Mouse (Mus musculus) stomach, embryonic 15.5 days (tissue): ENCODE results near the gene Ldhc. TPM values are rescaled to one million over a fixed set of nuclear protein-coding genes. Genes with fewer than 3 reads are reported as not detected.

Source experiments
- ATAC-seq: fragments of 200-750 bp; cut with Nextera tagmentation; 2 replicates; pipeline ENCODE4 v1.8.0; 2017; ENCODE audit warnings: low read depth, moderate number of reproducible peaks, moderate TSS enrichment; ENCODE audit not compliant: insufficient read depth, low FRiP score
- H3K27ac ChIP-seq: fragments of 300-500 bp; sonication (generic); 2 replicates; pipeline ENCODE4 v1.5.1; 2015; ENCODE audit warnings: mild to moderate bottlenecking, inconsistent platforms
- H3K27me3 ChIP-seq: fragments of 300-500 bp; sonication (generic); replicated peaks from 2 replicates; pipeline ENCODE4 v1.6.1; 2015; ENCODE audit warnings: inconsistent platforms
- H3K36me3 ChIP-seq: fragments of 300-500 bp; sonication (generic); 2 replicates; pipeline ENCODE4 v1.6.1; 2015; ENCODE audit warnings: inconsistent platforms
- H3K4me1 ChIP-seq: fragments of 300-500 bp; sonication (generic); 2 replicates; pipeline ENCODE4 v1.6.1; 2015; ENCODE audit warnings: inconsistent platforms
- H3K4me2 ChIP-seq: fragments of 300-500 bp; sonication (generic); 2 replicates; pipeline ENCODE4 v1.6.1; 2015; ENCODE audit warnings: mild to moderate bottlenecking, inconsistent platforms
- H3K4me3 ChIP-seq: fragments of 300-500 bp; sonication (generic); replicated peaks from 2 replicates; pipeline ENCODE4 v1.5.1; 2015; ENCODE audit warnings: inconsistent platforms
- H3K9ac ChIP-seq: fragments of 300-500 bp; sonication (generic); 2 replicates; pipeline ENCODE4 v1.6.1; 2015; ENCODE audit warnings: inconsistent platforms
- H3K9me3 ChIP-seq: fragments of 300-500 bp; sonication (generic); 2 replicates; pipeline ENCODE4 v1.6.1; 2016; ENCODE audit warnings: inconsistent platforms
- WGBS: fragments of 180-500 bp; shearing (Covaris S2); methylation state at CpG from one replicate; pipeline ENCODE4 v1.1.7; 2015; 5-methylcytosine and 5-hydroxymethylcytosine counted together
- polyA plus RNA-seq: library from polyadenylated mRNA; unstranded; fragments of >200 nt; fragmentation: Nextera tagmentation; extraction: Ambion mirVana; gene quantifications from 2 replicates; pipeline ENCODE4 v1.2.1, GENCODE M21; 2015

The Ldhc gene
- polyA plus RNA-seq, 1 experiment from 2014 or later = 0.17 TPM

- no peak overlapping the region for H3K4me2 ChIP-seq
Measured at GRCm38 (mm10) chr7:46834994-46835610, 25.9 kb upstream of the Ldhc start.

GRCm38 (mm10) chr7:46836357-46836756 is 24.6 kb upstream of the Ldhc start:
- H3K4me3 ChIP-seq = no peak overlapping the region
- H3K4me2 ChIP-seq = no peak overlapping the region
- peaks cover 33% of the 10 kb centered on the region for H3K4me1 ChIP-seq
- WGBS = 80% methylated on average over 5 of the region's 5 CpGs
- H3K9me3 ChIP-seq = no peaks in the 10 kb centered on the region
- H3K27ac ChIP-seq = no peak overlapping the region
- no peak for ATAC-seq
- no peak overlapping the region for H3K9ac ChIP-seq
- no peaks in the 10 kb centered on the region for H3K27me3 ChIP-seq
- H3K36me3 ChIP-seq = no peaks in the 10 kb centered on the region

More at GRCm38 (mm10) chr7:46834994-46835610, 25.9 kb upstream of the Ldhc start:
- Histone ChIP-seq H3K4me3 (no peak overlapping the region), H3K27me3 (no peaks in the 10 kb centered on the region), H3K4me1 (peaks cover 25% of the 10 kb centered on the region), H3K36me3 (no peaks in the 10 kb centered on the region), H3K9me3 (no peaks in the 10 kb centered on the region), H3K9ac (no peak overlapping the region), H3K27ac (no peak overlapping the region)
- WGBS = 63% methylated on average over 14 of the region's 14 CpGs
- ATAC-seq = no peak

GRCm38 (mm10) chr7:46837073-46837472 is 23.9 kb upstream of the Ldhc start:
- 67% methylated on average over 5 of the region's 5 CpGs for WGBS
- peaks cover 38% of the 10 kb centered on the region for H3K4me1 ChIP-seq
- no peaks in the 10 kb centered on the region for H3K9me3 ChIP-seq
- no peak overlapping the region for H3K4me3 ChIP-seq
- H3K36me3 ChIP-seq = no peaks in the 10 kb centered on the region
- no peak overlapping the region for H3K4me2 ChIP-seq
- no peaks in the 10 kb centered on the region for H3K27me3 ChIP-seq
- H3K27ac ChIP-seq = no peak overlapping the region
- ATAC-seq = no peak
- no peak overlapping the region for H3K9ac ChIP-seq

- H3K27me3 ChIP-seq = no peaks in the 10 kb centered on the region
- H3K4me2 ChIP-seq = peak overlapping the region; percentile 45
- H3K9ac ChIP-seq = no peak overlapping the region
- H3K9me3 ChIP-seq = no peaks in the 10 kb centered on the region
- H3K4me3 ChIP-seq = no peak overlapping the region
- WGBS = 7% methylated on average over 7 of the region's 9 CpGs
- ATAC-seq = peak; percentile 48; the same call in 1 of the 2 replicates
- peaks cover 38% of the 10 kb centered on the region for H3K4me1 ChIP-seq
- no peaks in the 10 kb centered on the region for H3K36me3 ChIP-seq
- peak overlapping the region; percentile 70 for H3K27ac ChIP-seq
Measured at GRCm38 (mm10) chr7:46838104-46838671, 22.8 kb upstream of the Ldhc start.

DNA sequence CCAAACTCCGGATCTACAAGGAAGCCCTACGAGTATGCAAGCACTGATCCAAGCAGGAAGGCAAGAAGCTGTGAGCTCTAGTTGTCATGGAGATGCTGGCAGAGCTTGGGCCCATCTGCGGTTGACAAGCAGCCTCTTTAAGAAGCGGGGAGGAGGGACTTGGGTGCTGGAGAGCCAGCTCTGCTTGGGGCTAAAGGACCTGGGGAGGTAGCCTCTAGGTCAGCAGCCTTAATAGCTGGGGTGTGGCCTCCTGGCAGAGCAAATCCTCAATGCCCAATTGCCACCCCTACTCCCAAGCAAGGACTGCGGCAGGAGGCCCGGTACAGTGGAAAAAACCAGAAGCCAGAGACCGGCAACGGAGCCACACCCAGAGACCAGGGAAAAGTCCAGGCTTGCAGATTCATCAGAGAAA is 22.1 kb upstream of the Ldhc start:
- WGBS = 8% methylated on average over 8 of the region's 8 CpGs
- peak; percentile 30 for ATAC-seq

GRCm38 (mm10) chr7:46839446-46839845 is 21.6 kb upstream of the Ldhc start:
- WGBS = 37% methylated on average over 7 of the region's 7 CpGs

More for the DNA sequence above, 22.1 kb upstream of the Ldhc start:
- Histone ChIP-seq H3K36me3 (no peaks in the 10 kb centered on the region), H3K9ac (no peak overlapping the region), H3K9me3 (no peaks in the 10 kb centered on the region), H3K4me2 (peak overlapping the region; percentile 45), H3K27me3 (no peaks in the 10 kb centered on the region), H3K4me3 (no peak overlapping the region), H3K4me1 (peaks cover 38% of the 10 kb centered on the region), H3K27ac (peak overlapping the region; percentile 70)

GRCm38 (mm10) chr7:46839861-46840260 is 21.1 kb upstream of the Ldhc start:
- peak overlapping the region; percentile 70; the same call in 1 of the 2 replicates for H3K27ac ChIP-seq
- ATAC-seq = no peak
- H3K9ac ChIP-seq = no peak overlapping the region
- H3K9me3 ChIP-seq = no peaks in the 10 kb centered on the region
- H3K36me3 ChIP-seq = no peaks in the 10 kb centered on the region
- no peak overlapping the region for H3K4me3 ChIP-seq
- WGBS = 68% methylated on average over 5 of the region's 5 CpGs
- no peak overlapping the region for H3K4me2 ChIP-seq
- no peaks in the 10 kb centered on the region for H3K27me3 ChIP-seq
- H3K4me1 ChIP-seq = peaks cover 38% of the 10 kb centered on the region

More at GRCm38 (mm10) chr7:46839446-46839845, 21.6 kb upstream of the Ldhc start:
- Histone ChIP-seq H3K27me3 (no peaks in the 10 kb centered on the region), H3K9me3 (no peaks in the 10 kb centered on the region), H3K4me1 (peaks cover 38% of the 10 kb centered on the region), H3K4me2 (peak overlapping the region; percentile 45), H3K9ac (no peak overlapping the region), H3K27ac (peak overlapping the region; percentile 70), H3K4me3 (no peak overlapping the region), H3K36me3 (no peaks in the 10 kb centered on the region)
- peak; percentile 45; the same call in 1 of the 2 replicates for ATAC-seq

DNA sequence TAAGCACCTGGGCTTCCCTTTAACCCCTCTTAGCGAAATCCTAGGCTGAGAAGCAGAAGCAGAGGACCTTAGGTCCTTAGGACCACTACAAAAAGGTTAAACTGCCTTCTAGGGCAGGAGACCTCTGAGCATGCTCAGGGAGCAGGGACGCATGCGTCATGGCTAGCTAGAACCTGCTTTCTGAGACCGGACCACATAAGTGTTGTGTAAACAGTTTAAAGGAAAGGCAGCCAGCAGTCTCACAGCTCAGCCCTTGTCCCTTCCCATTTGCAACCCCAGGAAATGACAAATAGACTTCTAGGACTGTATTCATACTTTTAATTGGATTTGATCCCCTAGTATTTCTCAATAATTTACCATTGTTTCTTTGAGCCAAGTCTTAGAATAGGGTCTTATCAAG is 20.7 kb upstream of the Ldhc start:
- no peak overlapping the region for H3K4me2 ChIP-seq

GRCm38 (mm10) chr7:46840787-46841525 is 20.0 kb upstream of the Ldhc start, which contains the start of gene Ldha:
Gene Ldha (plus strand): TSS chr7:46841475.
- WGBS = 31% methylated on average over 6 of the region's 6 CpGs
- H3K9ac ChIP-seq = no peak within 1 kb of the TSS
- H3K27ac ChIP-seq = 0 out of 2 replicates have a peak within 1 kb of the TSS, but pooled peaks have one; percentile 44
- H3K4me1 ChIP-seq = peaks cover 38% of the 10 kb centered on the region
- ATAC-seq = no peak
- no peak within 1 kb of the TSS for H3K4me3 ChIP-seq
- no peaks in the 10 kb centered on the region for H3K9me3 ChIP-seq
- H3K4me2 ChIP-seq = no peak within 1 kb of the TSS
- H3K36me3 ChIP-seq = no peaks in the 10 kb centered on the region
- no peaks in the 10 kb centered on the region for H3K27me3 ChIP-seq

More for the DNA sequence above, 20.7 kb upstream of the Ldhc start:
- H3K4me1 ChIP-seq = peaks cover 38% of the 10 kb centered on the region
- ATAC-seq = no peak
- H3K9ac ChIP-seq = no peak overlapping the region
- no peaks in the 10 kb centered on the region for H3K27me3 ChIP-seq
- H3K9me3 ChIP-seq = no peaks in the 10 kb centered on the region
- H3K27ac ChIP-seq = 0 out of 2 replicates have a peak overlapping the region, but pooled peaks have one; percentile 44
- no peak overlapping the region for H3K4me3 ChIP-seq
- H3K36me3 ChIP-seq = no peaks in the 10 kb centered on the region
- 36% methylated on average over 4 of the region's 4 CpGs for WGBS

DNA sequence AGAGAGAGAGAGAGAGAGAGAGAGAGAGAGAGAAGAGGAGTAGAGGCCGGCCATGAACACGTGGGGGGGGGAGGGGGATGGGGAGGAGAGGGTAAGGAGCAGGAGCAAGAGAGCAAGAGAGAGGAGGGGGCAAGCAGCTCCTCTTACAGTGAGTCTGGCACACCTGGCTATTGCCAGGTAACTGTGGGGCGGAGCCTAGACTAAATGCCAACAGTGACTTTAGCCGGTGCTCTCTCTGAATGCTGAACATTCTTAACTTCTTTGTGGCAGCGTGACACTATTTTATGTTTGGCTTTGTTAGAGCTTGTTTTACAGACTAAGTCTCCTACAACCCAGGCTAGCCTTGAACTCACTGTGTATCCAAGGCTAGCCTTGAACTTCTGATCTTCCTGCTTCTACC is 18.7 kb upstream of the Ldhc start:
- H3K9ac ChIP-seq = no peak overlapping the region
- H3K4me2 ChIP-seq = no peak overlapping the region
- no peak overlapping the region for H3K27ac ChIP-seq
- no peak for ATAC-seq
- no peaks in the 10 kb centered on the region for H3K9me3 ChIP-seq
- no peak overlapping the region for H3K4me3 ChIP-seq
- H3K36me3 ChIP-seq = no peaks in the 10 kb centered on the region
- 21% methylated on average over 5 of the region's 5 CpGs for WGBS
- H3K27me3 ChIP-seq = no peaks in the 10 kb centered on the region
- peaks cover 38% of the 10 kb centered on the region for H3K4me1 ChIP-seq

- peaks cover 27% of the 10 kb centered on the region for H3K4me1 ChIP-seq
- no peak overlapping the region for H3K4me2 ChIP-seq
- 84% methylated on average over 4 of the region's 4 CpGs for WGBS
- H3K9ac ChIP-seq = no peak overlapping the region
- no peaks in the 10 kb centered on the region for H3K27me3 ChIP-seq
- H3K9me3 ChIP-seq = no peaks in the 10 kb centered on the region
- peaks cover 2% of the 10 kb centered on the region; the same call in 1 of the 2 replicates for H3K36me3 ChIP-seq
- H3K4me3 ChIP-seq = no peak overlapping the region
- no peak overlapping the region for H3K27ac ChIP-seq
- no peak for ATAC-seq
Measured at GRCm38 (mm10) chr7:46843576-46843975, 17.4 kb upstream of the Ldhc start.
